Mouse (Mus musculus) CD4-positive, CD25-positive, alpha-beta regulatory T cell, adult 4 months (primary cell): ENCODE measurements around the gene Rilp. TPM values are rescaled to one million over a fixed set of nuclear protein-coding genes. Genes with fewer than 3 reads are reported as not detected.

Experiments
- ATAC-seq: one replicate; pipeline ENCODE4 v1.8.0; 2017
- polyA plus RNA-seq, 2 experiments: library from polyadenylated mRNA; unstranded; fragments of 100-300 nt; shearing (Covaris generic); gene quantifications; one replicate each; pipeline ENCODE4 v1.2.1; 2017

Rilp gene
- polyA plus RNA-seq, 2 experiments from 2014 or later = 0.56 TPM; not detected in 1

GRCm38 (mm10) chr11:75494296-75495049 is 15.4 kb upstream of the Rilp start:
- no peak for ATAC-seq

- no peak for ATAC-seq
These were observed 11.8 kb upstream of the Rilp start for GRCm38 (mm10) chr11:75498126-75498525.

DNA sequence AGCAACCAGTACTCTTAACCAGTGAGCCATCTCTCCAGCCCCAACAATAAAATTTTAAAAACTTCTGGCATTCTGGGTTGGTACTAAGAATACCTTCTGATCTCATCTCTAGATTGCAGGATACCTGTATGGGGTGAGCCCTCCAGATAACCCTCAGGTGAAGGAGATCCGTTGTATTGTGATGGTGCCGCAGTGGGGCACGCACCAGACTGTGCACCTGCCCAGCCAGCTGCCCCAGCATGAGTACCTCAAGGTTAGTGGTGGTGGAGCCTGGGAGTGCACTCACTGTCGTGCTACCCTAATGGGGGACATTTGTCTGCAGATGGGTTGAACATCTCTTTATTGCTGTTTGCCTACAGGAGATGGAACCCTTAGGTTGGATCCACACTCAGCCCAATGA is 1.7 kb upstream of the Rilp start:
- no peak for ATAC-seq

- ATAC-seq = no peak
These were observed 990 bp upstream of the Rilp start for GRCm38 (mm10) chr11:75508904-75509303.

DNA sequence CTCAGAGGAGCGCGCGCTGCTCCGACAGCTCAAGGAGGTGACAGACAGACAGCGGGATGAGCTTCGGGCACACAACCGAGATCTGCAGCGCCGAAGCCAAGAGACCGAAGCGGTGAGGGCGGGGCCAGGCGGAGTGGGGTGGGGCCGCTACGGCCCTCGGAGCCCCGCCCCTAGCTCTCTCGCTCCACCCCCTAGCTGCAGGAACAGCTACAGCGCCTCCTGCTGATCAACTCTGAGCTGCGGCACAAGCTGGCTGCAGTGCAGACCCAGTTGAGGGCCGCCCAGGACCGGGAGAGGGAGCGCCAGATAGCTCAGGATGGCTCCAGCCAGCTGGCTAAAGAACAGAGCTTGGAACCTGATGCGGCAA is 716 bp downstream of the Rilp start:
- ATAC-seq = peak; percentile 93

DNA sequence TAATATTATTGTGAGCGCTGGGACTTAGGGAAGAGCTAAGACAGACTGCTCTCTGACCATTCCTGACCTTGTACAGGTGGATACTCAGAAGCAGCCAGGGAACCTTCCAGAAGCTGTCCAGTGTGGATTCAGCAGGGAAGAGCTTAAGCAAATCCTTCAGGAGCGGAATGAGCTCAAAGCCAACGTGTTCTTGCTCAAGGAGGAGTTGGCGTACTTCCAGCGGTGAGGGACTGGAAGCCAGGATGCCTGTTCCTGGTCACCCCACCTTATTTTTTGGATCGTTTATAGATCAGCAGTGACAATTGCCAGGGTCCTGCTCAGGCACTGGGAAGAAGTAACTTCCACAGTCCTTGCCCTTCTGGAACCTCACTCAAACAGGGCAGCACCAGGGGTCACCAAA is 1.3 kb downstream of the Rilp start:
- no peak for ATAC-seq

DNA sequence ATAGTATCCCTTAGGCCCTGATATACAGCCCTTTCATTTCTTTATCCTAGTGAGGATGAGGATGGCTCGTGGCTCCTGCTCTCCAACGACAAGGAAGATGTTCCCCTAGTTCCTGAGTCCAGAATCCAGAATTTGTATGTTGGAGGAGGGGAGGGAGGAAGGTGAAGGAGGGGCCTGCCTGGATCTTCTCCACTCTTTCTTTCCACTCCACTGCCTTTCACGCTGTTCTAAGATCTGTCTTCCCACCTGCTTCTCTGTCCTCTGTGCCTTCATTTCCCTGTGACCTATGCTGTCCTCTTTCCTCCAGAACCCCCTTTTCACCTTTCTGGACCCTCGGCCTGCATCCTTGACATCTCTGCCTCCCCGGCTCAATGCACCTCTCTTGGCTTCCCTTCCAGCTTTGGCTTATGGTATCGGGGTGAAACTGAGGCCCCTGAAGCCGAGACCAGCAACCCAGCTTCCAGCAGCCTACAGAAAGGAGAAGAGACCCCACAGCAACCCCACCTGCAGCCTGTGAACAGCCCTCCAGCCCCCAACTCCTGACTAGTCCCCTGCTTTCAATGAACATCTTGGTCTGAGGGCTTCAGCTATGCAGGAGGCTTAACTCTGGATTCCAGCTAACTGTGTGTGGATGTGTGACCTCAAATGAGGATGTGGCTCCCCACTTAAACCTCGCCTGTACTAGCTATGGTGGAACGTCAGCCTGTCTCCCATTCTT is 2.6 kb downstream of the Rilp start:
- no peak for ATAC-seq

DNA sequence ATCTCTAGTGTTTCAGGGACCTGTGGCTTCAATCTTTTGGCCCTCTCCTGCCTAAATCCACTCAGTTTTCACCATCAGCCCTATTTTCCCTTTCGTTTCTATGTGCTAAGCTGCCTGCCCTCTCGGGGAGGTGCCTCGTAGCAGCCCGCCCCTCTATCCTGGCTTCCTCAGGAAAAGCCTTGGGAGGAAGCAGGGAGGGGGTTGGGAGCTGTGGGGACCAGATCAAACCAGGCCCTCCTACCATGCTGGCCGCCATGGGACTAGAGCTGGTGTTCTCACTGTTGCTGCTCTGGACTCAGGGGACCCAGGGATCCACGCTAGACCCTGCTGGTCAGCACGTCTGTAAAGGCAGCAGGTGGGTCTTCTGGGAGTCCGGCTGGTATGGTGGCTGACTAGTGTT is 3.4 kb downstream of the Rilp start, which contains the start of gene Scarf1:
TSS of gene Scarf1 (plus strand) at position 205 of the 400 bp plus-strand sequence.
- no peak for ATAC-seq

DNA sequence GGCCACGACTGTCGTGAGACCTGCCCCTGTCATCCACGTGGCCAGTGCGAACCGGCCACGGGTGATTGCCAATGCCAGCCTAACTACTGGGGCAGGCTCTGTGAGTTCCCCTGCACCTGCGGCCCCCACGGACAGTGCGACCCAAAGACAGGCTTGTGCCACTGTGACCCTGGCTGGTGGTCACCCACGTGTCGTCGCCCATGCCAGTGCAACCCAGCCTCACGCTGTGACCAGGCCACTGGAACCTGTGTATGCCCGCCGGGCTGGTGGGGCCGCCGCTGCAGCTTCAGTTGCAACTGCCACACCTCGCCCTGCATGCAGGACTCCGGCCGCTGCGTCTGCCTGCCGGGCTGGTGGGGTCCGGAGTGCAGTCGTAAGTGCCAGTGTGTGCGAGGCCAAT is 5.3 kb downstream of the Rilp start:
- no peak for ATAC-seq

GRCm38 (mm10) chr11:75519834-75520633 is 10.1 kb downstream of the Rilp start:
- ATAC-seq = no peak

DNA sequence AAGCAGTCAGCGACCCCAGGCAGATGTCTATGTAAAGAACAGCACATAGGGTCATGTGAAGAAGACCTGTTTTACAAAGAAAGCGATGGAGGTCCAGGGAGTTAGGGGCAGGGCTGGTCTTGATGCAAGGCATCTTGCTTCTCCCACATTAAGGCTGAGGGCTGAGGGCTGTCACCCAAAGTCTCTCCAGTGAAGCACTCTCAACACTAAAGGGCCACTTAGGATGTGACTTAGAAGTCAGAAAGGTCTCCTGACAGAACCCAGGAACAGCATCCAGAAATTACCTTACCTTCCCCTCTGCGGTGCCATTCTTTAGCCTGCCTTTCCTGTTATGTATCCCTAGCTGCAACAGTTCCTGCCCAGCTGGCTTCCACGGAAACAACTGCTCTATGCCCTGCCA is 11.7 kb downstream of the Rilp start:
- ATAC-seq = no peak

- no peak for ATAC-seq
These were observed 12.9 kb downstream of the Rilp start for GRCm38 (mm10) chr11:75522793-75523192.

DNA sequence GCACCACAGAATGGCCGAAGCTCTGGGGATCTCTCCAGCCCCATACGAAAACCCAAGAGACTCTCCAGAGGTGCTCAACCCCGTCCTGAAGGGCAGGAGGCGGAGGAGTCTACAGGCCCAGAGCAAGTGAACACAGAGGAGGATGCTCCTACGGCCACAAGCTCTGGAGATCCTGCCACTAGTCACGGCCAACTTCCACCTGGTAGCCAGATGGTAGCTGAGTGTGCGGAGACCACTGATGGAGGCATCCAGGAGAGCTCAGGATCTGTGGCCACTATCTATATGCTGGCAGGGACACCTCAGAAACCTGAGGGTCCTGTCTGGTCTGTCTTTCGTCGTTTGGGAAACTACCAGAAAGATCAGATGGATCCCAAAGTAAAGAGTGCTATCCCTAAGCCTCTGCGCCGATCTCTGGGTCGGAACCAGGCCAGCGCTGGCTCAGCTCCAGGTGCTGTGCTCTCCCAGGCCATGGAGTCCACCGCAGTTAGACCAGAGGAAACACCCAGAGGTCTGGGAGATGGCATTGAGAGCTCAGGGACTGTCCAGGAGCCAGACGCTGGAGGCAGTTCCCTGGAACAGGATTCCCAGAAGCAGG is 15.7 kb downstream of the Rilp start:
- no peak for ATAC-seq

DNA sequence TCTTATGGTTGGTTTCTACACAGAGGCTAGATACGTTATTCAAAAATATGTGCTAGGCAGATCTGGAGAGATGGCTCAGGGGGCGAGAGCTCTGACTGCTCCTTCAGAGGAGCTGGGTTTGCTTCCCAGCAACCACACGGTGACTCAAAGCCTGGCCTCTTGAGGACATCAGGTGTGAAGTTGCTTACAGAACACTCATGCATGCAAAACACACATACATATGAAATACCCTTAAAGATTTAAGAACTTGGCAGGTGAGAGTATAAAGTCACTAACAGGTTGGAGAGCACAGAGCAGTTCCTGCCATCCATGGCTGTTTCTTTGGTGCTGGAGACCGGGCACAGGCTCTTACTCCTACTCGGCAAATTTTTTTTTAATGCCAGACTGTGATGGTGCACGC is 17.0 kb downstream of the Rilp start:
- no peak for ATAC-seq

GRCm38 (mm10) chr11:75529771-75530170 is 19.9 kb downstream of the Rilp start:
- ATAC-seq = no peak

DNA sequence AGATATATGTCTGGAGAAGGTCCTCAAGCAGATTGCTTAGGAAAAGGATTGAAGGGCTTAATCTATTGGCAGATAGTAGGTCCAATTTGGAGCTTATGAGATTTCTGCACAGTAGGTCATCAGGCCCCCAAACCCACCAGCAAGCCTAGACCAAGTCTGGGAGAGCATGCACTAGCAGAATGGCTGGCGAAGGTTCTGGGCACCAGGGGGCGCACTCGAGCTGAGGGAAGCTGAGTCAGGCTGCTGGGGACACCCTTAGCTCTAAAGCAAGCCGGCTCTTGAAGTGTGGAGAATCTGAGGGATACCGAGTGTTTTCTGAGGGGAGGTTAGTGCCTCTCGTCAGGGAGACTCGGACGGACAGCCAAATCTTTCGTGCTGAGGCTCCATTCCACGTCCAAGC is 20.4 kb downstream of the Rilp start:
- ATAC-seq = peak; percentile 27

- ATAC-seq = no peak
These were observed 21.0 kb downstream of the Rilp start for GRCm38 (mm10) chr11:75530845-75531373.

DNA sequence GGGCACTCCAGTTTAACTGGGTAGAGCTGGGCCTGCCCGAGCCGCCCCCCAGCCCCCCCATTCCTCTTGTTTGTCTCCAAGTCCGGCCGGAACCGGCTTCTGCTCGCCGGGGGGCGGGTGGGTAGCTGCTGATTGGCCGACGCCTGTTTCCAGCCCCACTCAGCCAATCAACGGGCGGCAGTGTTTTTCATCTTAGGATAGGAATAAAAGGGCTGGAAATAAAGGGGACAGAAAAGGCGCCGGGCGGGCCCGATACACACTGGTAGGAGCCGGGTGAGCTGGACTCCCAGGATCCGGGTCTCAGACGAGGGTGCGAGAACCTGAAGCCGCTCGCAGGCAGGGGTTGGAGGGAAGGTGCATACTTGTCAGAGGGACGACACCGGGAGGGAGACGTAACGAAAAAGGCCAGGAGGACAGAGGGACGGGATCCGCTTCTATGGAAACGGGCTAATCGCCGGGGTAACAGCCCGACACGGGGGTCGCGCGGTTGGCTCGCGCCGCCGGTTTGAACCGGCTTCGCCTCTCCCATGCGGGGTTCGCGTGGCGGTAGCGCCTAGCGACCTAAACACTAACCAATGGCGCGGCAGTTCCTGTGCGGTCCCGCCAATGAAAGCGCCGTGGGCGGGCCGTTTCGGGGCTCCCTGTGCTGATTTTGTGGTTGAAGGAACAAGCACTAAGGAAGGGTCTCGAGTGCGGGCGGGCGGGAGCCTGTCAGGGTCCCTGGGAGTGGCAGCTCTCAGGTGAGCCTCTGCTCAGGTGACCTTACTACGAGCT is 21.8 kb downstream of the Rilp start, which contains the start of gene Slc43a2:
TSS of gene Slc43a2 (plus strand) at position 226 of the 774 bp plus-strand sequence.
- ATAC-seq = peak; percentile 76

DNA sequence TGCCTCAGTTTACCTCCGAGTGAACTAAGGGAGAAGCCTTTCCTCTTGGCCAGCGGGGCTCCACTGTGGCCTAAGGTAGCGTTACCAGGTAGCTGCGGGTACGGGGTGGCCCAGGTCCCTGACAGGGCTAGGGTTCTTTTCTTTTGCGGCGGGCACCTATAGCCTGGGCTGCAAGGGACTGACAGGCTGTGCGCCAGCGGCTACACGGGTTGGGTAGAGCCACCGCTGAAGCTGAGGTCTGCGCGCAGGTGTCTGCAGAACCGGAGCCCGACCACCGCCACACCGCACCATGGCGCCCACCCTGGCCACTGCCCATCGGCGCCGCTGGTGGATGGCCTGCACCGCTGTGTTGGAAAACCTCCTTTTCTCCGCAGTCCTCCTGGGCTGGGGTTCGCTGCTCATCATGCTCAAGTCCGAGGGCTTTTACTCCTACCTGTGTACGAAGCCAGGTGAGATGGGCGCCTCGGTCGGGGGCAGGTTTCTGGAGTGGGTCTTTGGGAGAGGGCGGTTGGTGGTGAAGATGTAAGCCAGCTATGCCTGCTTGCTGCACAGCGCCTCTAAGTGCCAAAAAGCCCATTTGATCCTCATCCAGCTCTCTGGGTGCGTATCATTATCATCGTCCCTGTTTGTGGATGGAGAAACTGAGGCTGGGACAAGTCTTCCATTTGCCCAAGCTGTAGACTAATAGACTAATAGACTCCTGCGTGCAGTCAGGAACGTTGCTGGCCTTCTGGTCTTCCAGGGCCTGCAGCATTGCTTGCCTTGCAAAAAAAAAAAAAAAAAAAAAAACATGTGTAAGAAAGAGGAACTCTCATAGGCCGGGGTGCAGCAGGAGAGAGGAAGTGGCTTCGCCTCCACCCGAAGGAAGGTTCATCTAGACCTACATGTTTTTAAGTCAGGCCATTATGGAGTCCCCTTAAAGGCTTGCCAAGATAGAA is 22.7 kb downstream of the Rilp start:
- ATAC-seq = peak; percentile 46

DNA sequence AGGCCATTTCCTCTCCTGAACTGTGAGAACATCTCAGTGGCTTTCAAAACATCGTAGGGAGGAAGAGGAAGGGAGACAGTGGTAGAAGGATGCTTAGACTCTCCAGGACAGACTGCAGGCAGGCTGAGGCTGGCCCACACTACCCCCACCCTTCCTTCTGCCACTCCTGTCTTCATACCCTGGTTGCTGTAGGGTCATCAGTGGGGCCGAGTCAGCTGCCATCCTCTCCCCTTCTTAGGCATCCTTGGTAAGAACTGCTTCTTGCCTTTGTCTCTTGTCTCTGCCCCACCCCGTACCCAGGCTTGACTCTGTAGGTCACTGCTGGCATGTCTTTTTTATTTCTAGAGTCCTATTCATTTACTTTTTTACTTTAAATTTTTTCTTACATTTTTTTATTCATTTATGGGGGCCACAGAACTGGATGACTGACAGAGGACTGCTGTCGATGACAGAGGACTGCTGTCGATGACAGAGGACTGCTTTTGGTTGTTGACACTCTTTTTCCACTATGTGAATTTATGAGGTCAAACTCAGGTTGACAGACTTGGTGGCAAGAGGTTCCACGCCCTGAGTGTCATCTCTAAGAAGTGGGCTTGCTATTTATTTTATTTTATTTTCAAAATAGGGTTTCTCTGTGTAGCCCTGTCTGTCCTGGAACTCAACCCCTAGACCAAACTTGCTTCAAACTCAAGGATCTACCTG is 23.6 kb downstream of the Rilp start:
- ATAC-seq = peak; percentile 12
